8 mouse cellular contexts compared by ENCODE assay signal in the genomic region with DNA sequence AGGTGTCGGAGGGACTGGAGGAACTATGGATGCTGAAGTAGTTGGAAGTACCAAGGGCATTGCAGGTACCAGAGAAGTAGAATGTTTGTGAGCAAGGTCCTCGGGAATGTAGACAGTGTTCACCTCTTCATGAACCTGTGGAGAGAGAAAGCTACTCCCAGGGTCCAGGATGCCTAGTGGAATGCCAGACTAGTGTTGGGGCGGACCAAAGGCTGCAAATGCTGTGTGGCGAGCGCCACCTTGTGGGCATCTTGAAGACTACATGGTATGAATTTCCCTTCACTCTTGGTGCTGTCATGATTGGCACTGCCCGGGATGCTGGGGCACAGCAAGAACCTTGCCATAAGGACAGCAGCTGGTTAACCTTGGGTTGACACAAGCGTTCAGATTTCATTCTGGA. TPM values are rescaled to one million over a fixed set of nuclear protein-coding genes. Genes with fewer than 3 reads are reported as not detected.
DNase-seq lines count a peak whose midpoint lies in the region; ATAC-seq and TF ChIP-seq lines count a peak whose summit lies in the region.

No protein-coding gene starts in this region.

- H3K9me3 ChIP-seq in forebrain, postnatal 0 days (ENCODE audit: low read length), result no peaks in the 10 kb centered on the region

- H3K27ac ChIP-seq in cerebellum, adult 2 months (ENCODE audit: insufficient read depth, low read length), result no peak overlapping the region
- H3K27ac ChIP-seq in forebrain, postnatal 0 days (ENCODE audit: low read depth, low read length), result no peak overlapping the region

- DNase-seq in ovary, postnatal 10 days (ENCODE audit: low spot score), result peak; percentile 43
- DNase-seq in ovary, adult 18-20 months (ENCODE audit: low spot score), result no peak
- DNase-seq in cerebellum, adult 2 months, result peak; percentile 73 to 83
- DNase-seq in forebrain, postnatal 0 days, result peak; percentile 94
- peak; percentile 80 for DNase-seq in induced T-regulatory cell, adult 2 months (ENCODE audit: low read depth)
- DNase-seq in layer of hippocampus, postnatal 36 days, result peak; percentile 82 to 83
- DNase-seq in right cerebral cortex, postnatal 36 days (ENCODE audit: low spot score in 2 of 2), result peak; percentile 60 to 70

- H3K27me3 ChIP-seq in cerebellum, adult 2 months (ENCODE audit: control insufficient read depth, insufficient read depth, low read length), result peaks cover 2% of the 10 kb centered on the region; the same call in 1 of the 2 replicates
- H3K27me3 ChIP-seq in forebrain, postnatal 0 days (ENCODE audit: insufficient read depth, low read length), result no peaks in the 10 kb centered on the region

- no peaks in the 10 kb centered on the region for H3K36me3 ChIP-seq in forebrain, postnatal 0 days (ENCODE audit: insufficient read depth)

- no peak overlapping the region for H3K9ac ChIP-seq in forebrain, postnatal 0 days

- peak; percentile 28 for ATAC-seq in forebrain, postnatal 0 days
- peak; percentile 70 for ATAC-seq in megakaryocyte-erythroid progenitor cell, adult 5-6 weeks (replicated peaks; ENCODE audit: low FRiP score, low TSS enrichment, poor library complexity, severe bottlenecking)

- H3K4me3 ChIP-seq in cerebellum, adult 2 months (replicated peaks; ENCODE audit: insufficient read depth, low read depth, low read length), result no peak overlapping the region
- H3K4me3 ChIP-seq in forebrain, postnatal 0 days (ENCODE audit: low read depth, low read length), result no peak overlapping the region

- TF ChIP-seq POLR2A in cerebellum, adult 2 months (IDR thresholded peaks at IDR 0.05; ENCODE audit: borderline replicate concordance, insufficient read depth, low read length), result no peak

- no peak overlapping the region for H3K4me2 ChIP-seq in forebrain, postnatal 0 days (ENCODE audit: low read depth)

- peaks cover 2% of the 10 kb centered on the region; the same call in 1 of the 2 replicates for H3K4me1 ChIP-seq in cerebellum, adult 2 months (ENCODE audit: control insufficient read depth, insufficient read depth, low read length)
- peaks cover 26% of the 10 kb centered on the region for H3K4me1 ChIP-seq in forebrain, postnatal 0 days (ENCODE audit: insufficient read depth)

- 14% methylated on average over 7 of the region's 7 CpGs for WGBS in cerebellum, adult 2 months
- 12% methylated on average over 7 of the region's 7 CpGs for WGBS in forebrain, postnatal 0 days

- peak; percentile 98 for TF ChIP-seq CTCF in cerebellum, adult 2 months (IDR thresholded peaks at IDR 0.05; ENCODE audit: borderline replicate concordance, insufficient read depth, low read depth, low read length)
- TF ChIP-seq CTCF in forebrain, postnatal 0 days (IDR thresholded peaks at IDR 0.05; ENCODE audit: low read depth), result peak; percentile 99

RNA-seq across cellular contexts. Expression of a gene that starts 22.6 kb away (rescaled TPM):
- 0.13 and 0.19 TPM in 2 replicates for polyA plus RNA-seq in cerebellum, adult 2 months (2012; rRNA removed)
- total RNA-seq in forebrain, postnatal 0 days (2014; rRNA removed), result 2.0 TPM in 2 replicates
- 2.9 and 4.3 TPM in 2 replicates for polyA plus RNA-seq in forebrain, postnatal 0 days (2015; fragmentation: Nextera tagmentation; extraction: Ambion mirVana)
- 1 to 10 TPM; 1.1 to 1.2 TPM for total RNA-seq in layer of hippocampus, postnatal 36 days (2021)
- not detected in 2 replicates for total RNA-seq in megakaryocyte-erythroid progenitor cell, adult 5-6 weeks (2014; fragmentation: Nextera tagmentation)
- not detected in 2 replicates for total RNA-seq in megakaryocyte-erythroid progenitor cell, adult 5-6 weeks (2017)
